Mouse (Mus musculus) left cerebral cortex, postnatal 25 days (tissue): ENCODE results near the gene Vmn1r81. TPM values are rescaled to one million over a fixed set of nuclear protein-coding genes. Genes with fewer than 3 reads are reported as not detected.

Experiments
- DNase-seq, 2 experiments: peaks; one replicate each; pipeline ENCODE4 v3.0.0; 2022; ENCODE audit warnings: low spot score in 2 of 2, mixed read lengths in 1 of 2
- intact Hi-C: fragments of 180-260 bp; cut with DNase I; formaldehyde crosslinking; loops from one replicate; pipeline ENCODE4 v1.15.1; 2025
- total RNA-seq, 2 experiments: library from RNA; stranded (reverse); gene quantifications; 2 replicates each; pipeline ENCODE4 v1.2.3; 2021

Vmn1r81 gene
- total RNA-seq, result not detected

DNA sequence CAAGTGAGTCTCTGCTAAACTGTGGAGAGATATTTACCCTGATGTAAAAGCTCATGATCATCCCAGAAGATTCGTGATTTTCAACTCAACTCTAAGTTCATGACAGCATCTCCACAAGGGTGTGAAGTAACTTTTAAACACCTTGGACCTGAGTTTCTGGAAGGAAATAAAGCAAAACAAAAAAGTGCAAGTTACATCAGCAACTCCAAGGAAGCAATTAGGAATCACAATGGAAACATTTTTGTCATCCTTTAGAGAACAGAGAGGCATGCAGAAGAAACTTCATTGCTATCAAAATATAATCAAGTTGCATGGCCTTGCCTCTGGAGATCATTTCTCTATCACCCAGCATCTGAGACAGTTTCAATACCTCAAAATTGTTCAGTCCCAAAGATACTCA is at the start of gene Vmn1r81:
TSS of gene Vmn1r81 (minus strand) at position 101 of the 400 bp plus-strand sequence.
- no peak for DNase-seq
- intact Hi-C loops, result no loop called here

DNA sequence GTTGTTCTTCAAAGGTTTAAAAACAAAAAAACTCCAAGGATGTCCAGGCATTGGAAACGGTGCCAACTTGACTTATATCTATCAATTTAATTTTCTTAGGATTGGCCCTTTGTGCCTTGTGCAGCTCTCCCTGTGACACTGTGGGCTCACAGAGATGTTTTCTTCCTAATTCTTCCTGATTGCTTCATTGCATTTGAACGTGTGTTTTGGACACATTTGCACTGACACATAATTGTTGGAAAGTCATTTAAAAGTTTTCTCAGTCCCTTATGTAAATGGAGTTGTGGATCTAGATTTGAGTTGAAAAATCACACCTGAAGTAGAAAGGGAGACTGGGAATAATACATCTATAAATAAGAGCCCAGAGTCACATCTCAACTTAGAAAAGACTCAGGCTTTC is 32.1 kb upstream of the Vmn1r81 start, which contains the start of gene Vmn1r82:
TSS of gene Vmn1r82 (plus strand) at position 301 of the 400 bp plus-strand sequence.
- no peak for DNase-seq
- intact Hi-C loops, result no loop called here

DNA sequence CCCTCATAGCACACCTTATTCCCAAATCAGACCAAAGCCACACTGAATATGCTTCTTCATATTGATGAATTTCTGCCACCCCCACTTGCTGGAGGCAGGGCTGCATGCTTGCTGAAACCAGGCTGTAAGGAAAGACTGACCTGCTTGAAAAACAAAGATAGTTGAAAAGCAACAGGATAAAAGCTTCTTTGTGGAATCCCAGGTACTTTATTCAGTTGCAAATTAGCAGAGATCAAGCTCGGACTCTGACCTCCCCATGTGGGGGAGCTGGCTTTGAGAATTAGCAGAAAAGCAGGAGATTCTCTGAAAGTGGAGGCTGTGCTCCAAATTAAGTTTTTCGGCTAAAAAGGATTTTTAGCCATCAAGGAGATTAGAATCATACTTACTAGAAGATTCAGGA is 63.9 kb downstream of the Vmn1r81 start:
- intact Hi-C loops, result no loop called here
- DNase-seq, result no peak

Other genes with a start within 250 kb of the Vmn1r81 start
- not detected for gene Vmn1r77, start 231.5 kb downstream of the Vmn1r81 start, total RNA-seq
- not detected for gene Vmn1r78, start 118.0 kb downstream of the Vmn1r81 start, total RNA-seq
- not detected for gene Vmn1r79, start 97.0 kb downstream of the Vmn1r81 start, total RNA-seq
- not detected for gene Vmn1r80, start 79.0 kb downstream of the Vmn1r81 start, total RNA-seq
- gene Vmn1r82, start 32.2 kb upstream of the Vmn1r81 start, total RNA-seq, result not detected
- gene Vmn1r83, start 61.2 kb upstream of the Vmn1r81 start, total RNA-seq, result not detected
- gene Vmn1r84, start 101.0 kb upstream of the Vmn1r81 start, total RNA-seq, result not detected
- gene Zfp551, start 154.5 kb upstream of the Vmn1r81 start, total RNA-seq, result 1 to 10 TPM; 8.3 to 8.6 TPM
- gene Zfp606, start 210.0 kb upstream of the Vmn1r81 start, total RNA-seq, result 10 to 100 TPM; 10.8 to 13.0 TPM
- gene 2900092C05Rik, start 244.2 kb upstream of the Vmn1r81 start, total RNA-seq, result not detected